Mouse (Mus musculus): ENCODE results near the gene Timmdc1.
A peak's percentile ranks its signal among the peaks of the same experiment; 100 is the strongest.
"Not testable (repeated sequence)": the region's sequence is repeated elsewhere in the genome, so short reads cannot be mapped to it uniquely, and the experiment has no call there.

Timmdc1 gene

GRCm38 (mm10) chr16:38493890-38494289 is 28.6 kb downstream of the Timmdc1 start:
- DNase-seq = no peak

DNA sequence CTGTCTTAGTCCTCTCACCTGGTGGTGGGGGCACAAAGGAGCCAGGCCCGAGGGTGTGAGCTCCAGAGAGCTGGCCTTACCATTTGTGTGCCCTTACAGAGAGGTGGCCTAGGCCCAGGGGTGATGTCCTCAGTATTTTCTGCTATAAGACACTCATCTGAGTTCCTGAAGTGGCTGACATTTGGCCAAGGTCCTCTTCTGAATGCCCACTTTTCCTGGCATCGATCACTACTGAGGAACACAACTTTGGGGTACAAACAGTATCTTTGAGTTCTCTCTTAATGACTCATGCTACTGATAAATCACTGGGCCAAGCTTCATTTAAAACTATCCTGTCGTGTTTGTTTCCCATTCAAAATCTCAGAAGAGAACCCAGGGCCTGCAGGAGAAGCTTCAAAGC is 29.9 kb downstream of the Timmdc1 start:
- no peak for DNase-seq

DNA sequence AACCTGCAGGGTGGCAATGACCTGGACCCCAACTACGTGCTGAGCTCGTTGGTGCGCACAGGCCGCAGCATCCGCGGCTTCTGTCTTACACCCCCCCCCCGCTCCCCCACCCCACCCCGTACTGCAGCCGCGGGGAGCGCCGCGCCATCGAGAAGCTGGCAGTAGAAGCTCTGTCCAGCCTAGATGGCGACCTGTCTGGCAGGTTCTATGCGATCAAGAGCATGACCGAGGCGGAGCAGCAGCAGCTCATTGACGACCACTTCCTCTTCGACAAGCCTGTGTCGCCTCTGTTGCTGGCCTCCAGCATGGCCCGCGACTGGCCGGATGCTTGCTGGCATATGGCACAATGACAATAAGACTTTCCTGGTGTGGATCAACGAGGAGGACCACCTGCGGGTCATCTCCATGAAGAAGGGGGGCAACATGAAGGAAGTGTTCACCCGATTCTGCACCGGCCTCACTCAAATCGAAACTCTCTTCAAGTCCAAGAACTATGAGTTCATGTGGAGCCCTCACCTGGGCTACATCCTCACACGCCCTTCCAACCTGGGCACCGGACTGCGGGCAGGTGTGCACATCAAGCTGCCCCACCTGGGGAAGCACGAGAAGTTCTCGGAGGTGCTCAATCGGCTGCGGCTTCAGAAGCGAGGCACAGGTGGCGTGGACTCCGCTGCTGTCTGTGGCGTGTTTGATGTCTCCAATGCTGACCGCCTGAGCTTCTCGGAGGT is 38.7 kb downstream of the Timmdc1 start:
- peak; percentile 21 for DNase-seq

- peak; percentile 34 for DNase-seq
These were observed 39.5 kb downstream of the Timmdc1 start for GRCm38 (mm10) chr16:38482780-38483562.

DNA sequence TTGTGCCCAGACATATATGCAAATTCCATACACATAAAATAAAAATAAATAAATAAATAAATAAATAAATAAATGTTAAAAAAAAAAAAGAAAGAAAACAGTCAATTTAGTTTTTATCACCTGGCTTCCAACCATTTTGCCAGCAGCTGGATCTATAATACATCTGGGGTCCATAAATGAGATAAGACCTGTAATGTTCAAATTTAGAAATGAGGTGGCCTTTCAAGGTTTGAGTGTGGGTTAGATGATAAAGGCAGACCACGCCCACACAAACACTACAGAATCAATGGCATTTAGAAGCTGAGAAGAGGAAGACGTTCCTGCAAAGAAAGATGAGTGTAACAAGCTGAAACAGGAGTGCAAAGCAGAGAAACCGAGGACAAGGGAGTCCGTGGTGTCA is 41.1 kb downstream of the Timmdc1 start:
- DNase-seq = no peak

- DNase-seq = no peak
These were observed 44.2 kb downstream of the Timmdc1 start for GRCm38 (mm10) chr16:38478296-38478695.

- DNase-seq = not testable (repeated sequence)
These were observed 45.2 kb downstream of the Timmdc1 start for GRCm38 (mm10) chr16:38477241-38477608.

GRCm38 (mm10) chr16:38476312-38477240 is 45.9 kb downstream of the Timmdc1 start:
- peak; percentile 67 for DNase-seq

DNA sequence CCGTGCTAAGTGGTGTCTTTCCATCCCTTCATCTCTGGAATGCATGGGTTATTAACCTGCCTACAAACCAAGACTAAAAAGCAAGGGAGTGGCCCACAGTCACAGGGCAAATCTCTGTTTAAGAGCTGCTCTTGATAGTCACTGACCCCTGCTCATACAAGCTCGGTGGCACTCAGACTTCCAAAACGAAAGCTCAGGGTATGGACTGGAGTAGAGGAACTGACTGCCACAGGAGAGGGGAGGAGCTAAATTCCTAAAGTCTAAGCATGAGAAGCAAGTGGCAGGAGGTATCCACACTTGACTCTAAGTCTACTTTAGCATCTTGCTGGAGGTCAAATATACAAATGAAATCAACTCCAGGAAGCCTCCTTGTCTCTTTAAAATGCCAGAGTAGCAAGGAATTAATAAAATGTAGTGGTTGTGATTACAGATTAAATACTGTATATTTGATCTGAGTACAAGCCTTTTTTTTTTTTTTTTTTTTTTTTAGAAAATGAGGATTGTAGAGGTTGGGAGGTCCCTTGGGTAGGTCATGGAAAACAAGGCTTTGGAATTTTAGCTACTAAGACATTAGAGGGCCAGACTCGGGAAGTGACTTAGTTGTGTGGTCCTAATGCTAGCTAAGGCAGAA is 46.7 kb downstream of the Timmdc1 start:
- DNase-seq = no peak

DNA sequence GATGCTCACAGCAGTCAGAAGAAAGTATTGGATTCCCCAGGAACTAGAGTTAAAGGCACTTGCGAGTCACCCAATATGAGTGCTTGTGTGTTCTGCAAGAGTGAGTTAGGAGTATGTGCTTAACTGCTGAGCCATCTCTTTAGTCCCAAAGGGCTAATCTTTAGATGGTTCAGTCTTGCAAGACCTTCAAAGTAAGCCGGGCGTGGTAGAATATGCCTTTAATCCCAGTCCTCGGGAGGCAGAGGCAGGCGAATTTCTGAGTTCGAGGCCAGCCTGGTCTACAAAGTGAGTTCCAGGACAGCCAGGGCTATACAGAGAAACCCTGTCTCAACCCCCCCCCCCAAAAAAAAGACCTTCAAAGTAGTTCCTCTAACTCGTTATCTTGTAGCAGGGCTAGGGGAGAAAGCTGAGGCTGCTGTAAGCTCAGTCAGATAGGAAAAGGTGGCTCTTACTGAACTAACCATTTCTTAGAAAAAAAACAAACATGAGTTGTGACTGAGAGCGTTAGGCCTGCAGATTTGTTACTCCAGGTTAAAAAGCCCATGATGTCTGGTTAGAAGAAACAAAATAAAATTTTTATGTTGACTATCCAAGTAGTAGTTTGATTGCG is 47.7 kb downstream of the Timmdc1 start:
- DNase-seq = no peak

DNA sequence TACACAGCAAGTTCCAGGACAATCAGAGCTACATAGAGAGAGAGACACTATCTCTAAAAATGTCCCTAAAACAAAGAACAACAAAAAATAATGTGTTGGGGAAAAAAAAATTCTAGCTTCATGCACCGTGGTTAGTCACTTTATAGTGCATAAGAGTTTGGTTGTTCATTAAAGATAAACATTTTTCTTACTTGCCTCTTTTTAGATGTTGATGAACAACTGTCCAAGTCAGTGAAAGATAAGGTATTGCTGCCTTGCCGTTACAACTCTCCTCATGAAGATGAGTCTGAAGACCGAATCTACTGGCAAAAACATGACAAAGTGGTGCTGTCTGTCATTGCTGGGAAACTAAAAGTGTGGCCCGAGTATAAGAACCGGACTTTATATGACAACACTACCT is 48.8 kb downstream of the Timmdc1 start:
- no peak for DNase-seq

GRCm38 (mm10) chr16:38472507-38472873 is 50.0 kb downstream of the Timmdc1 start:
- DNase-seq = no peak

DNA sequence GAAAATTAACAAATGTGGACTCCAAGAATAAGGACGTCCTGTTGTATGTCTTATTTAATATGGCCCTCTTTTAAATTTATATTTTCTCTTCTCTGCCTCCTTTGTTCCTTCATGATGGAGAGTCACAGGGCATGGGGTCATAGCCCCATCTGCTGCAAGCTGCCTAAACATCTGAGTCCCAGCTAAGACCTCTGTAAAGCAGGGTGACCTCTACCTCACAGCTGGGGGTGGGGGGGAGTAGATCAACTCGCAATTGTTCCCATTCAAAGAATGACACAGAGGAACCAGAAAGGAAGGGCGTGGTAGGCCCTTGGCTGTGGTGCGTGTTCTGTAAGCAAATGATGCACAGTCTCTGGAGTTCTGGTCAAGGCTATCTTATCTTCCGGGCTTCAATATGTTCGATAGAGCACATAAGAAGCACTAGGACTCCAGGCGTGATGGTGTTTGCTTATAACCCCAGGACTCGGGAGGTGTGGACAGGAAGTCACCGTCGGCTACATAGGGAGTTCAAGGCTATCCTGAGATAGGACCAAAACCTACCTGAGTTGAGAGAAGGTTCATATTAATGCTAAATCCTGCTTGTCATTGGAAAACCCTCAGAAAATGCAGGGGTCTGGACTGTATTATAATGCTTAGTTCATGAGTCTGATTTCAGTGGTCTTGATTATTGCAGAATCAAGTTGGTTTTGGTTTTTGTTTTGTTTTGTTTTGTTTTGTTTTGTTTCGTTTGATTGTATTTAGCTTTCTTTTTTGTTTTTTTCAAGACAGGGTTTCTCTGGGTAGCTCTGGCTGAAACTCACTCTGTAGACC is 50.6 kb downstream of the Timmdc1 start:
- no peak for DNase-seq

- DNase-seq = no peak
These were observed 53.0 kb downstream of the Timmdc1 start for GRCm38 (mm10) chr16:38469437-38469836.

- no peak for DNase-seq
These were observed 53.8 kb downstream of the Timmdc1 start for GRCm38 (mm10) chr16:38468706-38469018.

- DNase-seq = no peak
These were observed 54.4 kb downstream of the Timmdc1 start for GRCm38 (mm10) chr16:38467917-38468705.

DNA sequence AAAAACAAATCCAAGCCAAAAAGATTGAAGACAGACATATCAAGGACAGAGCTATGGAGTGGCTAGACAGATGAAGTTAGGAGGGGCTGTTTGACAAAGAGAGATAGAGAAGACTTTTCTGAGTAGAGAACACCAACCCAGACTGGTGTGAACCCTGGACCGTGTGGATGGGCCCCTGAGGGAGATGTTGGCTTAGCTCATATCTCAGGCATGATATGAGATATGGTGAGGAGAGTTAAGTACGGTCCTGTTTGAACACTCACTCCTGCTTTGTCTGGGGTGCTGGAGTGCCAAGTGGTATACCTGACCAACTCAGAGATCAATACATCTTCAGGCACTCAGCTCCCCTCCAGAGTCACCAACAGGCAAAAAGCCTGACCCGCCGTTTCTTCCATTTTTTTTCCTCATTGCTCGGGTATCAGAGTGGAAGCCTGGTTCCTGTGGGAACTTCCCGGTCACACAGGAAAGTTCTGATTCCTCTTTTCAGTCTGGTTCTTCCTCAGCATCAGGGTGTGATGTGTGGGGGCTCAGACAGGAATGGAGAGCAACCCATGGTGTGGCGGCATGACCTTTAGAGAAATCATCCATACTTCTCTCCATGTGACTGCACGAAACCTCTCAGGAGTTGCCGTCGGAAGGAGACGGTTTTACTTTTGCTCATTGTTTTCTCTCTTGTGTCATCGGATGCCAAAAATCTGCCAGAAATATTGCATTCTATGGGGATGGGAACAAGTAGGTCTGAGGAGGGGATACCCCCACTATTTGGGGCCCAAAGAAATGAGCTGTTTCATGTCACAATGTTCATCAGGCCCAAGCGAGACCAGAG is 55.2 kb downstream of the Timmdc1 start:
- DNase-seq = no peak

GRCm38 (mm10) chr16:38466089-38466488 is 56.4 kb downstream of the Timmdc1 start:
- DNase-seq = no peak

GRCm38 (mm10) chr16:38463305-38463704 is 59.2 kb downstream of the Timmdc1 start:
- no peak for DNase-seq

GRCm38 (mm10) chr16:38462161-38462560 is 60.3 kb downstream of the Timmdc1 start:
- no peak for DNase-seq
